Comparison of ENCODE assay signal across 15 mouse cellular contexts in genomic region chr19:5953201-5953770, GRCm38 (mm10). TPM values are rescaled to one million over a fixed set of nuclear protein-coding genes. Genes with fewer than 3 reads are reported as not detected.
DNase-seq lines count a peak whose midpoint lies in the region; ATAC-seq lines count a peak whose summit lies in the region.
"Had no signal": no experiment of that assay in that cellular context is flagged by ENCODE, and none has a peak within 500 bp of the region (broad histone marks: within the 10 kb centered on the region; RNA-seq: fewer than 3 reads in every experiment).

No protein-coding gene starts in this region.

- no peak overlapping the region for H3K4me2 ChIP-seq in kidney, embryonic 14.5 days (replicated peaks; ENCODE audit: low read depth, low read length)
- no peak overlapping the region for H3K4me2 ChIP-seq in embryonic facial prominence, embryonic 13.5 days
- H3K4me2 ChIP-seq in limb, embryonic 15.5 days: no peak overlapping the region
- H3K4me2 ChIP-seq: liver, embryonic 13.5 days had no signal

- peaks cover 73% of the 10 kb centered on the region for H3K36me3 ChIP-seq in kidney, embryonic 14.5 days (ENCODE audit: control insufficient read depth, insufficient read depth, low read length)
- peaks cover 80% of the 10 kb centered on the region for H3K36me3 ChIP-seq in embryonic facial prominence, embryonic 13.5 days
- peaks cover 81% of the 10 kb centered on the region for H3K36me3 ChIP-seq in limb, embryonic 15.5 days

- H3K9me3 ChIP-seq in kidney, embryonic 14.5 days (ENCODE audit: control insufficient read depth, low read length): no peaks in the 10 kb centered on the region
- H3K9me3 ChIP-seq in embryonic facial prominence, embryonic 13.5 days: no peaks in the 10 kb centered on the region
- H3K9me3 ChIP-seq in limb, embryonic 15.5 days: no peaks in the 10 kb centered on the region
- H3K9me3 ChIP-seq: liver, embryonic 13.5 days had no signal

- 92% methylated on average over 19 of the region's 19 CpGs for WGBS in kidney, embryonic 14.5 days
- 88% methylated on average over 19 of the region's 19 CpGs for WGBS in embryonic facial prominence, embryonic 13.5 days
- 88% methylated on average over 19 of the region's 19 CpGs for whole genome bisulfite sequencing in limb, embryonic 15.5 days

- no peak for ATAC-seq in kidney, embryonic 14.5 days (ENCODE audit: low FRiP score, low TSS enrichment)
- ATAC-seq in embryonic facial prominence, embryonic 13.5 days (ENCODE audit: insufficient number of reproducible peaks, insufficient read depth, low FRiP score, low TSS enrichment, low read depth): no peak
- no peak for ATAC-seq in limb, embryonic 15.5 days (ENCODE audit: insufficient number of reproducible peaks, low FRiP score, low TSS enrichment, low read depth)

- no peak overlapping the region for H3K9ac ChIP-seq in kidney, embryonic 14.5 days (ENCODE audit: low read depth, low read length)
- no peak overlapping the region; the same call in 1 of the 2 replicates for H3K9ac ChIP-seq in embryonic facial prominence, embryonic 13.5 days
- no peak overlapping the region for H3K9ac ChIP-seq in limb, embryonic 15.5 days
- H3K9ac ChIP-seq: liver, embryonic 13.5 days had no signal

- no peaks in the 10 kb centered on the region for H3K27me3 ChIP-seq in kidney, embryonic 14.5 days (ENCODE audit: control insufficient read depth, insufficient read depth, low read length)
- no peaks in the 10 kb centered on the region for H3K27me3 ChIP-seq in embryonic facial prominence, embryonic 13.5 days
- no peaks in the 10 kb centered on the region for H3K27me3 ChIP-seq in limb, embryonic 15.5 days
- H3K27me3 ChIP-seq: liver, embryonic 13.5 days had no signal

- no peak overlapping the region for H3K4me3 ChIP-seq in kidney, embryonic 14.5 days (ENCODE audit: low read length)
- no peak overlapping the region for H3K4me3 ChIP-seq in embryonic facial prominence, embryonic 13.5 days
- H3K4me3 ChIP-seq in limb, embryonic 15.5 days: no peak overlapping the region
- H3K4me3 ChIP-seq: liver, embryonic 13.5 days had no signal

- H3K4me1 ChIP-seq in kidney, embryonic 14.5 days (ENCODE audit: control insufficient read depth, insufficient read depth, low read length): peaks cover 34% of the 10 kb centered on the region
- peaks cover 30% of the 10 kb centered on the region for H3K4me1 ChIP-seq in embryonic facial prominence, embryonic 13.5 days
- peaks cover 27% of the 10 kb centered on the region; the same call in 1 of the 2 replicates for H3K4me1 ChIP-seq in limb, embryonic 15.5 days

- H3K27ac ChIP-seq in kidney, embryonic 14.5 days (ENCODE audit: low read depth, low read length): peak overlapping the region; percentile 0; the same call in 1 of the 2 replicates
- H3K27ac ChIP-seq in embryonic facial prominence, embryonic 13.5 days: peak overlapping the region; percentile 74
- peak overlapping the region; percentile 71 for H3K27ac ChIP-seq in limb, embryonic 15.5 days

- peak; percentile 68 for DNase-seq in adrenal gland, adult 2 months
- no peak for DNase-seq in adrenal gland, postnatal 4 days (ENCODE audit: low spot score in 2 of 2)
- DNase-seq in kidney, postnatal 14 days: no peak
- DNase-seq in urinary bladder, postnatal 14 days (ENCODE audit: low spot score): no peak
- DNase-seq in embryo, embryonic 10.5 days (ENCODE audit: low spot score): no peak
- DNase-seq: cerebellum, postnatal 36 days; liver, embryonic 13.5 days; right cerebral cortex, postnatal 14 days had no signal

RNA-seq across cellular contexts. Expression of gene Pola2, which starts 10.7 kb away (rescaled TPM):
- 10 to 100 TPM; 15.9 to 20.4 TPM for total RNA-seq in adrenal gland, adult 2 months (2021)
- 36.0 and 41.0 TPM in 2 replicates for polyA plus RNA-seq in adrenal gland, adult 2 months (2012; rRNA removed)
- total RNA-seq in adrenal gland, postnatal 4 days (2021): 10 to 100 TPM; 35.0 to 37.9 TPM
- polyA plus RNA-seq in kidney, embryonic 14.5 days (2014; fragmentation: Nextera tagmentation; extraction: Ambion mirVana): 74.2 and 95.3 TPM in 2 replicates
- 74.5 and 79.5 TPM in 2 replicates for polyA plus RNA-seq in embryonic facial prominence, embryonic 13.5 days (2015; fragmentation: Nextera tagmentation; extraction: Ambion mirVana)
- 56.9 and 61.0 TPM in 2 replicates for polyA plus RNA-seq in limb, embryonic 15.5 days (2015; fragmentation: Nextera tagmentation; extraction: Ambion mirVana)

RNA-seq across cellular contexts. Expression of gene Cdc42ep2, which starts 28.7 kb away (rescaled TPM):
- total RNA-seq in adrenal gland, adult 2 months (2021): 1 to 10 TPM; 5.5 to 8.0 TPM
- polyA plus RNA-seq in adrenal gland, adult 2 months (2012; rRNA removed): 5.6 and 5.9 TPM in 2 replicates
- total RNA-seq in adrenal gland, postnatal 4 days (2021): 10 to 100 TPM; 11.4 TPM
- 10.5 and 10.8 TPM in 2 replicates for polyA plus RNA-seq in kidney, embryonic 14.5 days (2014; fragmentation: Nextera tagmentation; extraction: Ambion mirVana)
- polyA plus RNA-seq in embryonic facial prominence, embryonic 13.5 days (2015; fragmentation: Nextera tagmentation; extraction: Ambion mirVana): 4.7 TPM in 2 replicates
- 9.2 and 12.6 TPM in 2 replicates for polyA plus RNA-seq in limb, embryonic 15.5 days (2015; fragmentation: Nextera tagmentation; extraction: Ambion mirVana)
- total RNA-seq: megakaryocyte progenitor cell, adult 5-6 weeks had no signal

RNA-seq across cellular contexts. Expression of gene Slc22a20, which starts 32.7 kb away (rescaled TPM):
- not detected for total RNA-seq in adrenal gland, adult 2 months (2021)
- not detected in 2 replicates for polyA plus RNA-seq in adrenal gland, adult 2 months (2012; rRNA removed)
- total RNA-seq in adrenal gland, postnatal 4 days (2021): not detected
- polyA plus RNA-seq in kidney, embryonic 14.5 days (2014; fragmentation: Nextera tagmentation; extraction: Ambion mirVana): not detected in 2 replicates
- polyA plus RNA-seq in embryonic facial prominence, embryonic 13.5 days (2015; fragmentation: Nextera tagmentation; extraction: Ambion mirVana): not detected in 2 replicates
- not detected in 2 replicates for polyA plus RNA-seq in limb, embryonic 15.5 days (2015; fragmentation: Nextera tagmentation; extraction: Ambion mirVana)
- total RNA-seq: heart, adult 18-20 months; left cerebral cortex, adult 18-20 months; megakaryocyte progenitor cell, adult 5-6 weeks had no signal
- polyA plus RNA-seq: liver, embryonic 13.5 days; stomach, embryonic 16.5 days had no signal

RNA-seq across cellular contexts. Expression of gene Dpf2, which starts 40.5 kb away (rescaled TPM):
- 100 to 1,000 TPM in 1 of 2 experiments, 10 to 100 TPM in 1; 90.6 to 125 TPM for total RNA-seq in adrenal gland, adult 2 months (2021)
- polyA plus RNA-seq in adrenal gland, adult 2 months (2012; rRNA removed): 51.7 and 56.3 TPM in 2 replicates
- 100 to 1,000 TPM; 158 to 169 TPM for total RNA-seq in adrenal gland, postnatal 4 days (2021)
- polyA plus RNA-seq in kidney, embryonic 14.5 days (2014; fragmentation: Nextera tagmentation; extraction: Ambion mirVana): 132 and 167 TPM in 2 replicates
- polyA plus RNA-seq in embryonic facial prominence, embryonic 13.5 days (2015; fragmentation: Nextera tagmentation; extraction: Ambion mirVana): 164 and 179 TPM in 2 replicates
- polyA plus RNA-seq in limb, embryonic 15.5 days (2015; fragmentation: Nextera tagmentation; extraction: Ambion mirVana): 117 and 125 TPM in 2 replicates

RNA-seq across cellular contexts. Expression of gene Tigd3, which starts 59.3 kb away (rescaled TPM):
- 1 to 10 TPM; 1.0 to 1.1 TPM for total RNA-seq in adrenal gland, adult 2 months (2021)
- 0.48 and 0.53 TPM in 2 replicates for polyA plus RNA-seq in adrenal gland, adult 2 months (2012; rRNA removed)
- total RNA-seq in adrenal gland, postnatal 4 days (2021): 1 to 10 TPM; 3.1 TPM
- polyA plus RNA-seq in kidney, embryonic 14.5 days (2014; fragmentation: Nextera tagmentation; extraction: Ambion mirVana): 2.9 and 4.0 TPM in 2 replicates
- 3.8 and 4.7 TPM in 2 replicates for polyA plus RNA-seq in embryonic facial prominence, embryonic 13.5 days (2015; fragmentation: Nextera tagmentation; extraction: Ambion mirVana)
- 3.1 TPM in 2 replicates for polyA plus RNA-seq in limb, embryonic 15.5 days (2015; fragmentation: Nextera tagmentation; extraction: Ambion mirVana)

Comparison
In these comparisons a context has a peak if more than half of its experiments do, and no peak if none do; other contexts are left out.
1. H3K27ac ChIP-seq: peak in every context shown above with its lines; median percentile 74 in embryonic facial prominence, embryonic 13.5 days; 71 in limb, embryonic 15.5 days; 0 in kidney, embryonic 14.5 days.